Mouse (Mus musculus) stomach, embryonic 14.5 days (tissue): Measurements from ENCODE around the gene Gm20509. TPM values are rescaled to one million over a fixed set of nuclear protein-coding genes. Genes with fewer than 3 reads are reported as not detected.

Experiments used
- ATAC-seq: fragments of 200-750 bp; cut with Nextera tagmentation; 2 replicates; pipeline ENCODE4 v1.8.0; 2017; ENCODE audit warnings: low read depth, moderate TSS enrichment; ENCODE audit not compliant: insufficient number of reproducible peaks, insufficient read depth, low FRiP score
- H3K27ac ChIP-seq: fragments of 300-500 bp; sonication (generic); 2 replicates; pipeline ENCODE4 v1.5.1; 2014; ENCODE audit warnings: mild to moderate bottlenecking, low read length, moderate library complexity, mixed read lengths
- H3K27me3 ChIP-seq: fragments of 300-500 bp; sonication (generic); 2 replicates; pipeline ENCODE4 v1.6.1; 2014; ENCODE audit warnings: low read length, control low read depth, mixed read lengths; ENCODE audit not compliant: control insufficient read depth, insufficient read depth
- H3K36me3 ChIP-seq: fragments of 300-500 bp; sonication (generic); 2 replicates; pipeline ENCODE4 v1.6.1; 2014; ENCODE audit warnings: mild to moderate bottlenecking, control low read depth, low read length, moderate library complexity, mixed read lengths; ENCODE audit not compliant: control insufficient read depth, insufficient read depth
- H3K4me1 ChIP-seq: fragments of 300-500 bp; sonication (generic); 2 replicates; pipeline ENCODE4 v1.6.1; 2014; ENCODE audit warnings: low read length, control low read depth, mixed read lengths; ENCODE audit not compliant: control insufficient read depth, insufficient read depth
- H3K4me2 ChIP-seq: fragments of 300-500 bp; sonication (generic); replicated peaks from 2 replicates; pipeline ENCODE4 v1.6.1; 2014; ENCODE audit warnings: low read depth, low read length, control low read depth
- H3K4me3 ChIP-seq: fragments of 300-500 bp; sonication (generic); 2 replicates; pipeline ENCODE4 v1.5.1; 2014; ENCODE audit warnings: low read depth, low read length, control low read depth
- H3K9ac ChIP-seq: fragments of 300-500 bp; sonication (generic); replicated peaks from 2 replicates; pipeline ENCODE4 v1.6.1; 2014; ENCODE audit warnings: low read depth, mild to moderate bottlenecking, control low read depth, low read length, moderate library complexity, mixed read lengths
- H3K9me3 ChIP-seq: fragments of 300-500 bp; sonication (generic); 2 replicates; pipeline ENCODE4 v1.6.1; 2016; ENCODE audit warnings: low read depth, low read length, control low read depth; ENCODE audit not compliant: control insufficient read depth
- WGBS: fragments of 180-500 bp; shearing (Covaris S2); extraction: QIAGEN DNeasy Blood & Tissue Kit; methylation state at CpG from one replicate; pipeline ENCODE4 v1.1.7; 2014; 5-methylcytosine and 5-hydroxymethylcytosine counted together
- polyA plus RNA-seq: library from polyadenylated mRNA; unstranded; fragments of >200 nt; fragmentation: Nextera tagmentation; extraction: Ambion mirVana; gene quantifications from 2 replicates; pipeline ENCODE4 v1.2.1, GENCODE M21; 2014

Gene Gm20509
- polyA plus RNA-seq, result not detected in 2 replicates

DNA sequence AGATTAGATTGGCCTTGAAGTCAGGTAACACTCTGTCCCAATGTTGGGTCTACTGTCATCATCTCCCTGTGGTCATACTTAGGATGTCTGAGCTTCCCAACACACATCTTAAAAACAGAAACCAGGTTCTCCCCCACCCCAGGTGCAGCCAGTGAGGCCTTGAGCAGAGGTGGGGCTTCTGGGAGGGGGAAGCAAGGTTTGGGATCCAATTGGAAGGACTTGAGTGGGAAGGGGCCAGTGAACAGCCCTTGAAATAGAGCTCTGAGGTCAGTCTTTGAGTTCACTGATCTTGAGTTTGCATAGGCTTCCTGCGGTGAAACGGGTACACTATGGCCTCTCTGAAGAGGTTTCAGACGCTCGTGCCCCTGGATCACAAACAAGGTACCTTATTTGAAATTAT, at the start of gene Gm20509:
Gm20509 (plus strand) TSS at position 290 of the 400 bp plus-strand sequence.
- H3K9ac ChIP-seq, result peak within 1 kb of the TSS; percentile 36

DNA sequence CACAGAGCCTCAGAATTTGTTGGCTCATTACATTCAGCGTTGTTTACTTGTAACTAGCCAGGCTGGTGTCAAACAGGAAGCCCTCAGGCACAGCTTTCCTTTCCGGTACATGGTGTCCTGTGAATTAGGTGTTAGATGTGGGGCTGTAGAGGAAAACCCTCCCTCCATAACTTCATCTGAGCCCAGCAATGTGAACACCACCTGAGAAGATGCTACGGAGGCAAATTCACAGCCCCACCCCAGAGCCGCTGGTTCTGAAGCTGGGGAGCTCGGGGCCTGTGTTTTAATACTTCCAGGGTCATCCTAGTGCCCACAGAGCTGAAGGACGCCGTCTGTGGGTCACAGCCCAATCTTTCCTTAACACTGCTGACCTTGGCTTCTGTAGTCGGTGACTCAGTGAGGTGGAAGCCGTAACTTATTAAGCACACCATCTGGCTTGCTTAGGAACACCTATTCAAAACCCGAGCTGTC, 46.8 kb upstream of the Gm20509 start:
- H3K27ac ChIP-seq, result no peak overlapping the region
- H3K9ac ChIP-seq, result no peak overlapping the region
- no peak overlapping the region for H3K4me3 ChIP-seq
- H3K27me3 ChIP-seq, result no peaks in the 10 kb centered on the region
- 46% methylated on average over 10 of the region's 10 CpGs for WGBS
- no peak for ATAC-seq
- H3K4me1 ChIP-seq, result no peaks in the 10 kb centered on the region; the same call in 1 of the 2 replicates
- H3K9me3 ChIP-seq, result no peaks in the 10 kb centered on the region
- no peaks in the 10 kb centered on the region for H3K36me3 ChIP-seq
- no peak overlapping the region for H3K4me2 ChIP-seq

More for the DNA sequence above, at the start of gene Gm20509:
- H3K27me3 ChIP-seq, result no peaks in the 10 kb centered on the region
- H3K9me3 ChIP-seq, result no peaks in the 10 kb centered on the region
- peak within 1 kb of the TSS; percentile 88 for H3K4me2 ChIP-seq
- peak within 1 kb of the TSS; percentile 38 for H3K4me3 ChIP-seq
- 0 out of 2 replicates have a peak, but pooled peaks cover 3% of the 10 kb centered on the region for H3K4me1 ChIP-seq
- ATAC-seq, result no peak
- 94% methylated on average over 4 of the region's 4 CpGs for whole genome bisulfite sequencing
- H3K27ac ChIP-seq, result no peak within 1 kb of the TSS
- no peaks in the 10 kb centered on the region for H3K36me3 ChIP-seq

DNA sequence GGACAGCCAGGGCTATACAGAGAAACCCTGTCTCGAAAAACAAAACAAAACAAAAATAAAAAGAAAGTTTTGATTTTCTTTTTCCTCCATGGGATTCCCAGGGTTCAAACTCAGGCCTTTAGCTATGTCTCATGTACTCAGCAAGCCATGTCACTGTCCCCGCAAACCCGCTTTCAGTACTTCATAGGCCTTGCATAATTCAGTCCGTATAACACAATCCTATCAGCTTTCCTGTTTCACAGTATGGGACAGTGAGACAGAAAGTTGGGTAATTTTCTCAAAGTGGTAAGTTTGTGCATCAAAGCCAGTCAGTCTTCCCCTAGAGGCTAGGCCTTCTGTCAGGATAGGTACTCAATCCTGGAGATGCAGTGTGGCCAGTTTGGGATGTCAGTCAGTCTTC, 43.0 kb upstream of the Gm20509 start:
- no peak overlapping the region for H3K4me2 ChIP-seq
- no peaks in the 10 kb centered on the region for H3K9me3 ChIP-seq
- H3K4me1 ChIP-seq, result 0 out of 2 replicates have a peak, but pooled peaks cover 4% of the 10 kb centered on the region
- no peak overlapping the region for H3K9ac ChIP-seq
- H3K4me3 ChIP-seq, result no peak overlapping the region
- ATAC-seq, result no peak
- WGBS, result 91% methylated on average over 4 of the region's 4 CpGs
- H3K27ac ChIP-seq, result no peak overlapping the region
- no peaks in the 10 kb centered on the region for H3K27me3 ChIP-seq
- no peaks in the 10 kb centered on the region for H3K36me3 ChIP-seq

DNA sequence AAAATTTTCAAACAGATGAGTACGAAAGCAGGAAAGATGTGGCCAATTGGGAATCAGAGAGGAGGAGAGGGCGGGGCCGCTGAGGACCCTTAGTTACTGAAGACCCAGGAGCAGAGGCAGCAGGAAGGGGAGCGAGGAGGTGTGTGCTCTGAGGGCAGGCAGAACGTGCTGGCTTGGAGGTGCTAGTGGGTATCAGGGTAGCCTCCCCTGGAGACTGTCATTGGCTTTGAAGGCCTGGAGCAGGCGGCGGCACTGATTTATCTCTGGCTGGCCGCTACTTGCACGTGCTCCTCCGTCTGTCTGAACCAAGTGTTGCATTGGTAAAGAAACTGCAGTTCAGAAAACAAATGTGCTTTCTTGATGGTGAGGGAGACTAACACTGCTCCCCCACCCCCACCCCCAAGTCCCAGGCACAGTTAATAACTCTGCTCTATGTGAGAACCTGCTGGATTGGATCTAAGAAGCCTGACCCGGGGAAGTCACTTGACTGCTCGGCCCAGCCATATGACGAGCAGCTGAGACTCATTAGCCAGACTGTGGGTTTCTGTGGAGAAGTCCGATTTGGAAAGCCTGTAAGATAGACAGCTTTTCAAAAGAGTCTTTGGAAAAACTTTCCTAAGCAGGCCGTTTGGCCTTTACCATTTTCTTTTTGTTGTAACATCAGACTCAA, 38.5 kb upstream of the Gm20509 start:
- Histone ChIP-seq H3K27me3 (no peaks in the 10 kb centered on the region), H3K4me2 (0 out of 2 replicates have a peak overlapping the region, but pooled peaks have one; percentile 1), H3K9me3 (no peaks in the 10 kb centered on the region), H3K4me1 (peaks cover 17% of the 10 kb centered on the region), H3K9ac (no peak overlapping the region), H3K4me3 (no peak overlapping the region), H3K27ac (no peak overlapping the region), H3K36me3 (no peaks in the 10 kb centered on the region)
- 18% methylated on average over 15 of the region's 15 CpGs for WGBS
- ATAC-seq, result no peak

DNA sequence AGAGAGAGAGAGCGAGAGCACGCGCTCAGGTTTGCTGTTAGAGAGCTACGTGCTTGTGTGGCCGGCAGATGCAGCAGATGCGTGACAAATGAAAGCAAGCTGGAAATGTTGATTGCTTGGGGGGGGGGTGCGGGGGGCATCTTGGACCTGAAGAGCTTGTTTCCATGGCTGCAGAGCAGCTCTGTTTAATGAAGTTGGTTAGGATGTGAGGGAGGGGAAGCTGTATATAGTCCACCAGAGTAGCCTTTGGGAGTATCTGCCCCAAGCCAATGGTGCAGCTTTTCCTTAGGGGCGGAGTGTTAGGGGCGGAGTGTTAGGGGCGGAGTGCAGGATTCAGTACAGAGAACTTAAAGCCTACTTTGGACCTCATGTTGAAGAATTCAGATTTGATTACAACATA, 35.2 kb upstream of the Gm20509 start:
- H3K9me3 ChIP-seq, result no peaks in the 10 kb centered on the region; the same call in 1 of the 2 replicates
- H3K4me2 ChIP-seq, result peak overlapping the region; percentile 35
- no peaks in the 10 kb centered on the region for H3K36me3 ChIP-seq
- H3K27me3 ChIP-seq, result no peaks in the 10 kb centered on the region
- WGBS, result 30% methylated on average over 10 of the region's 10 CpGs
- H3K4me1 ChIP-seq, result peaks cover 17% of the 10 kb centered on the region
- H3K9ac ChIP-seq, result no peak overlapping the region
- ATAC-seq, result no peak
- peak overlapping the region; percentile 76; the same call in 1 of the 2 replicates for H3K27ac ChIP-seq
- no peak overlapping the region for H3K4me3 ChIP-seq

DNA sequence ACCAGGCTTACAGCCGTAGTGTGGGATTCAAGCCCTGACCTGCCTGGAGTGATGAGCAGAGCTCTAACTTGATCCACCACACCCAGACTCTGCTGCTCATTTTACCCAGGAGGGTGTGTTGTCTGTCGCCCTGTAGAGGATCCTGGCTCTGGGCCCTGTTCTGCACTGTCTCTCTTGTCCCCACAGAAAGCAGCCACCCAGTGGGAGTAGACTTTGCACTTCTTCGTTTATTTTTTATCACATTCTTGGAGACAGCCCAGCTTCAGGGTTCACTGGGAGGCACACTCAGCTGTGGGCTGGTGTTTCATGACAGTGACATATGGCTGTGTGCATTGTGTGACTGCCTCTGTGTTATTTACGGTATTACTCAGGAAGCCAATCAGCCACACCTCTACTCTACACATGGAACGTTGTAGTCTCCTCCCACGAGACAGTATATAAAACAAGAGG, 34.0 kb upstream of the Gm20509 start:
- no peaks in the 10 kb centered on the region for H3K36me3 ChIP-seq
- H3K27ac ChIP-seq, result peak overlapping the region; percentile 76
- H3K9ac ChIP-seq, result no peak overlapping the region
- H3K4me1 ChIP-seq, result peaks cover 17% of the 10 kb centered on the region
- 13% methylated on average over 6 of the region's 6 CpGs for WGBS
- no peaks in the 10 kb centered on the region for H3K27me3 ChIP-seq
- H3K4me2 ChIP-seq, result no peak overlapping the region
- no peaks in the 10 kb centered on the region; the same call in 1 of the 2 replicates for H3K9me3 ChIP-seq
- no peak overlapping the region for H3K4me3 ChIP-seq
- ATAC-seq, result peak; percentile 71

- Histone ChIP-seq H3K27me3 (no peaks in the 10 kb centered on the region), H3K4me2 (no peak overlapping the region), H3K36me3 (no peaks in the 10 kb centered on the region), H3K27ac (peak overlapping the region; percentile 21; the same call in 1 of the 2 replicates), H3K9ac (no peak overlapping the region), H3K4me1 (peaks cover 16% of the 10 kb centered on the region), H3K4me3 (no peak overlapping the region), H3K9me3 (no peaks in the 10 kb centered on the region; the same call in 1 of the 2 replicates)
- WGBS, result 76% methylated on average over 6 of the region's 6 CpGs
- no peak for ATAC-seq
Measured at GRCm38 (mm10) chr9:73068688-73069087, 33.6 kb upstream of the Gm20509 start.

GRCm38 (mm10) chr9:73070971-73071659, 31.2 kb upstream of the Gm20509 start:
- 64% methylated on average over 10 of the region's 10 CpGs for WGBS
- Histone ChIP-seq H3K9me3 (no peaks in the 10 kb centered on the region; the same call in 1 of the 2 replicates), H3K4me1 (peaks cover 13% of the 10 kb centered on the region), H3K36me3 (no peaks in the 10 kb centered on the region), H3K9ac (no peak overlapping the region), H3K4me3 (no peak overlapping the region), H3K27ac (peak overlapping the region; percentile 52), H3K27me3 (no peaks in the 10 kb centered on the region), H3K4me2 (no peak overlapping the region)
- ATAC-seq, result peak; percentile 54
